Mouse (Mus musculus): Measurements from ENCODE around the gene Ncapg. TPM values are rescaled to one million over a fixed set of nuclear protein-coding genes. Genes with fewer than 3 reads are reported as not detected.

The Ncapg gene
- 1.2 TPM for polyA plus RNA-seq (2014; fragmentation: Illumina TruSeq; extraction: RNeasy Lipid Tissue Mini Kit (QIAGEN cat#74804); ENCODE audit: low read depth, low replicate concordance)

DNA sequence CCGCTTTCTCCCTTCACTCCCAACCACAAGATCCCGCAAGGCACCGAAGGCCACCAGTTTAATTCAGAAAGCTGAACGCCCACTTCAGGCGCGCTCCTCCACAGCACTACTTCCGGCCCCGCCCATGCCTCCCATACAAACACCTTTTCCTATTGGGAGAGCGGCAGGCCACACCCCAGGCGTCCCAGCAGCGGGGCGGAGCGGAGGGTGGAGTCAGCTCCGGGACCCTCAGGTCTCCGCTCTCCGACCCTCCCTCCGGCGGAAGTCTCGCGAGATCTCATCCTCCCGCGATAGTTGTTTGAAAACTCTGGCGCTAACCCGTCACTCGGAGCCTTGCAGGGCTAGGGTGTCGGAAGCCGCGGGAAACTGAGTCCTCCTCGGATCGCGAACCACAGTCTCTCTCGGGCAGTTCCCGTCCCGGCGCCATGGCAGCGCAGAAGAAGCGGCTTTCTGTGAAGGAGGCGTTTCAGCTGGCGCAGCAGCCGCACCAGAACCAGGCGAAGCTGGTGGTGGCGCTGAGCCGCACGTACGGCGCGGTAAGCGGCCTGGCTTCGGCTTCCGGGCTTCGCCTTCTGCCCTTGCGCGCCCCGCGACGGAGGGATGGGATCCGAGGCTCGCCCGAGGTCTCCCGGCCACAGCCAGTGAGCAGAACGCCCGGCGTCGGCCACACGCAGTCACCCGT, at the start of gene Ncapg:
TSS of gene Ncapg (plus strand) at position 322 of the 682 bp plus-strand sequence.

DNA sequence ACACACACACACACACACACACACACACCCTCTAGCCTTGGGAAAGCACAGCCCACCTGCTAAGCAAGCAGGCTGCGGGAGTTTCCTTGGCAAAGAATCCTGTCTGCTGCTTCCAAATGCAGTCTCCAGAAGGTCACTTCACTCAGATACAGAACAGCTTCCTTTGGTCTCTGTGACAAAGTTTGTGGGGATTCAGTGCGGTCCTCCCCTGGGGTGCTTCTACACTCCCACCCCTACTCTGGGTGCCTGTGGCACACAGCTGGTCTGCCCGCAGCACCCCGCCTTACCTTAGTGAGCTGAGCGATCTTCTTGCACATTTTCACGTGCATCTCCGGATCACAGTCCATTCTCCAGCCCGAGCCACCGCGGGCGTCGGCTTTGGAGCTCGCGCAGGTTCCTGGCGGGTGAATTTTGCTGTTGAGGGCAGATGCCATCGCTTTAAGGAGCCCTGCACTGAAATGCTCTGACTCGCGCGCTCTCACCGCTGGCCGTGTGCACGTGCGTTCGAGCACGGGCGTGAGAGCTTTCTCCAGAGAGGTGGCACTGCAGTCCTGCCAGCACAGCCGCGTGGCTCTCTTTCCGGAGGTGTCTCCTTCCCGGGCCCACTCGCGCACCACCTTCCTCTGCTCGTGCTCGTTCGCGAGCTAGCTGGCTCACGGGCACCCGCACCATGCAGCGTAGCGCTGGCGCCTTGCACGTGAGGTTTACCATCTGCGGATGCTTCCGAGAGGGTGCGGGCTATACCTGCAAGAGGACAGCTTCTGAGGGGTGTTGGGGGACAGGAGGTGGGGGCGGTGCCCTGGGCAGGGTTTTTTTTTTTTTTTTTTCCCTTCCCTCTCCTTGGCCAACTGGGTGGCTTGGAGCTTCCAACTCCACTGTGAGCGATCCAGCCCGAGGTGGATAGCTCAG, 30.7 kb upstream of the Ncapg start, which contains the start of gene Fam184b:
TSS of gene Fam184b (minus strand) at position 809 of the 909 bp plus-strand sequence.

Other genes with a start within 250 kb of the Ncapg start
- gene Qdpr, start 219.7 kb upstream of the Ncapg start, polyA plus RNA-seq (2014; fragmentation: Illumina TruSeq; extraction: RNeasy Lipid Tissue Mini Kit (QIAGEN cat#74804); ENCODE audit: low read depth, low replicate concordance), result 152 TPM
- gene Clrn2, start 216.2 kb upstream of the Ncapg start, polyA plus RNA-seq (2014; fragmentation: Illumina TruSeq; extraction: RNeasy Lipid Tissue Mini Kit (QIAGEN cat#74804); ENCODE audit: low read depth, low replicate concordance), result not detected
- gene Lap3, start 176.5 kb upstream of the Ncapg start, polyA plus RNA-seq (2014; fragmentation: Illumina TruSeq; extraction: RNeasy Lipid Tissue Mini Kit (QIAGEN cat#74804); ENCODE audit: low read depth, low replicate concordance), result 435 TPM
- 175 TPM for gene Med28, start 149.7 kb upstream of the Ncapg start, polyA plus RNA-seq (2014; fragmentation: Illumina TruSeq; extraction: RNeasy Lipid Tissue Mini Kit (QIAGEN cat#74804); ENCODE audit: low read depth, low replicate concordance)
- gene Fam184b, start 30.3 kb upstream of the Ncapg start, polyA plus RNA-seq (2014; fragmentation: Illumina TruSeq; extraction: RNeasy Lipid Tissue Mini Kit (QIAGEN cat#74804); ENCODE audit: low read depth, low replicate concordance), result 8.0 TPM
- 7.8 TPM for gene Lcorl, start 187.7 kb downstream of the Ncapg start, polyA plus RNA-seq (2014; fragmentation: Illumina TruSeq; extraction: RNeasy Lipid Tissue Mini Kit (QIAGEN cat#74804); ENCODE audit: low read depth, low replicate concordance)